Mouse (Mus musculus) right cerebral cortex, adult 18-20 months (tissue): ENCODE data around the gene Topaz1.
"Not testable (repeated sequence)": the region's sequence is repeated elsewhere in the genome, so short reads cannot be mapped to it uniquely, and the experiment has no call there.

ENCODE experiments used
- DNase-seq: peaks from one replicate; pipeline ENCODE4 v3.0.0; 2022; ENCODE audit warnings: mixed read lengths

The Topaz1 gene

GRCm38 (mm10) chr9:122814775-122815174 is 67.6 kb downstream of the Topaz1 start:
- DNase-seq: no peak

- no peak for DNase-seq
Observed at GRCm38 (mm10) chr9:122815239-122815851, 68.2 kb downstream of the Topaz1 start.

- DNase-seq: no peak
Observed at GRCm38 (mm10) chr9:122823374-122824017, 76.3 kb downstream of the Topaz1 start.

GRCm38 (mm10) chr9:122826743-122827142 is 79.6 kb downstream of the Topaz1 start:
- DNase-seq: no peak

- DNase-seq: no peak
Observed at GRCm38 (mm10) chr9:122829826-122830380, 82.8 kb downstream of the Topaz1 start.

GRCm38 (mm10) chr9:122836126-122836525 is 89.0 kb downstream of the Topaz1 start:
- DNase-seq: no peak

GRCm38 (mm10) chr9:122836790-122837189 is 89.6 kb downstream of the Topaz1 start:
- DNase-seq: peak; percentile 65

GRCm38 (mm10) chr9:122837216-122837615 is 90.1 kb downstream of the Topaz1 start:
- DNase-seq: no peak

GRCm38 (mm10) chr9:122837680-122838079 is 90.5 kb downstream of the Topaz1 start:
- DNase-seq: peak; percentile 11

- no peak for DNase-seq
Observed at GRCm38 (mm10) chr9:122843760-122844159, 96.6 kb downstream of the Topaz1 start, which contains the start of gene Gm35549. Gene Gm35549 (minus strand): TSS chr9:122844035.

- DNase-seq: no peak
Observed at GRCm38 (mm10) chr9:122845621-122846020, 98.5 kb downstream of the Topaz1 start.

GRCm38 (mm10) chr9:122846156-122846555 is 99.0 kb downstream of the Topaz1 start:
- peak; percentile 29 for DNase-seq

GRCm38 (mm10) chr9:122847811-122848311 is 100.7 kb downstream of the Topaz1 start:
- not testable (repeated sequence) for DNase-seq
